Mouse (Mus musculus): Measurements from ENCODE around the gene Wipf1. TPM values are rescaled to one million over a fixed set of nuclear protein-coding genes. Genes with fewer than 3 reads are reported as not detected.

Wipf1 gene
- polyA plus RNA-seq, 1 experiment from 2014 or later: 8.2 TPM

- Histone ChIP-seq H3K4me3 (ENCODE audit: low read depth, low read length) (no peak overlapping the region), H3K27ac (ENCODE audit: low read depth, low read length) (no peak overlapping the region), H3K9ac (ENCODE audit: low read length) (no peak overlapping the region), H3K9me3 (ENCODE audit: control insufficient read depth, low read length) (no peaks in the 10 kb centered on the region), H3K4me1 (ENCODE audit: control insufficient read depth, insufficient read depth, low read length) (no peaks in the 10 kb centered on the region), H3K36me3 (ENCODE audit: control insufficient read depth, insufficient read depth, low read length) (peaks cover 2% of the 10 kb centered on the region; the same call in 1 of the 2 replicates), H3K27me3 (ENCODE audit: control insufficient read depth, insufficient read depth, low read length) (no peaks in the 10 kb centered on the region), H3K4me2 (no peak overlapping the region)
- no peak for DNase-seq (ENCODE audit: low spot score, missing footprints)
- WGBS: 78% methylated on average over 21 of the region's 21 CpGs
- no peak for ATAC-seq (ENCODE audit: low FRiP score)
Observed at GRCm38 (mm10) chr2:73428803-73429468, 100.6 kb downstream of the Wipf1 start.

DNA sequence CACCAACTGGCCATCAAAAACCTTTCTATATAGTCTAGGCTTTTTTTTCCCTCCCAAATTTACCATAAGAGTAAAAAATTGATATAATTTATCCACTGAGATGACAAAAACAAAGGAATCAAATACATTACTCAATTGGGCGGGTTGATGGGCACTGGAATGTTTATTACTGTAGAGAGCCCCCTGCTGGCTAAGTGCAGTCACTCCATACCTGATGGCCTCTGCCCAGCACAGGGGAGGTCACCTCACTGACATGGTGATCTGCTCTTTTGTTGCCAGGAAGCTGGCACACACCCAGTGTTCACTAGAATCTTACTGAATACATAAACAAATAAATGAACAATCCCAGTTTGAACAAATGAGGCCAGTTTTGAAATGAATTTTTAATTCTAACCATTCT lies 102.2 kb downstream of the Wipf1 start:
- 0 out of 2 replicates have a peak, but pooled peaks have one; percentile 50 for ATAC-seq (ENCODE audit: low FRiP score)

GRCm38 (mm10) chr2:73425822-73426221 lies 103.7 kb downstream of the Wipf1 start:
- H3K27me3 ChIP-seq (ENCODE audit: control insufficient read depth, insufficient read depth, low read length): no peaks in the 10 kb centered on the region
- H3K9me3 ChIP-seq (ENCODE audit: control insufficient read depth, low read length): no peaks in the 10 kb centered on the region
- H3K4me2 ChIP-seq: no peak overlapping the region
- H3K4me3 ChIP-seq (ENCODE audit: low read depth, low read length): no peak overlapping the region
- H3K4me1 ChIP-seq (ENCODE audit: control insufficient read depth, insufficient read depth, low read length): no peaks in the 10 kb centered on the region
- 87% methylated on average over 14 of the region's 14 CpGs for WGBS
- no peak for DNase-seq (ENCODE audit: low spot score, missing footprints)
- H3K9ac ChIP-seq (ENCODE audit: low read length): no peak overlapping the region
- no peak overlapping the region for H3K27ac ChIP-seq (ENCODE audit: low read depth, low read length)
- H3K36me3 ChIP-seq (ENCODE audit: control insufficient read depth, insufficient read depth, low read length): no peaks in the 10 kb centered on the region
- ATAC-seq (ENCODE audit: low FRiP score): no peak

More for the DNA sequence above, 102.2 kb downstream of the Wipf1 start:
- no peaks in the 10 kb centered on the region for H3K27me3 ChIP-seq (ENCODE audit: control insufficient read depth, insufficient read depth, low read length)
- no peak overlapping the region for H3K27ac ChIP-seq (ENCODE audit: low read depth, low read length)
- H3K4me1 ChIP-seq (ENCODE audit: control insufficient read depth, insufficient read depth, low read length): no peaks in the 10 kb centered on the region
- no peak overlapping the region for H3K4me2 ChIP-seq
- no peaks in the 10 kb centered on the region for H3K36me3 ChIP-seq (ENCODE audit: control insufficient read depth, insufficient read depth, low read length)
- no peak overlapping the region for H3K9ac ChIP-seq (ENCODE audit: low read length)
- no peaks in the 10 kb centered on the region for H3K9me3 ChIP-seq (ENCODE audit: control insufficient read depth, low read length)
- 25% methylated on average over 1 of the region's 1 CpGs for WGBS
- DNase-seq (ENCODE audit: low spot score, missing footprints): no peak
- H3K4me3 ChIP-seq (ENCODE audit: low read depth, low read length): no peak overlapping the region

DNA sequence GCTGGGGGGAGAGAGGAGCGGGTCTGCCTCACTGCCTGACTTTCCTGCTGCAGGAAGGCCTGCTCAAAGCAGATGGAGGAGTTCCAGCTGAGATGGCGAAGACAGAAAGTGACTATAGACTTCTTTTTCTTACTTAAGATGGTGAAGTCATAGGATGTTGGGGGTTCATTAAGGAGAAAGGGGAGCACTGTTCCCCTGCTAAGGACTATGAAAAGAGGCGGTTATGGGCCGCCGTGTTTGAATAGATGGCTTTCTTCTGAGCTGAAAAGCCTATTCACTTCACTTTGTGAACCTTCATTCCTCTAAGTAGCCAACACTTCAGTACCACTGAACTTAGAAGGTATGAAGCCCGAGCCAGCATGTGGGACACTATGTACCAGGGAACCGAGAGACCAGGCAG lies 109.8 kb downstream of the Wipf1 start:
- no peak for DNase-seq (ENCODE audit: low spot score, missing footprints)
- H3K9ac ChIP-seq (ENCODE audit: low read length): no peak overlapping the region
- H3K27ac ChIP-seq (ENCODE audit: low read depth, low read length): no peak overlapping the region
- WGBS: 45% methylated on average over 7 of the region's 7 CpGs
- H3K9me3 ChIP-seq (ENCODE audit: control insufficient read depth, low read length): no peaks in the 10 kb centered on the region
- no peak overlapping the region for H3K4me2 ChIP-seq
- no peaks in the 10 kb centered on the region for H3K4me1 ChIP-seq (ENCODE audit: control insufficient read depth, insufficient read depth, low read length)
- H3K4me3 ChIP-seq (ENCODE audit: low read depth, low read length): no peak overlapping the region
- no peaks in the 10 kb centered on the region for H3K36me3 ChIP-seq (ENCODE audit: control insufficient read depth, insufficient read depth, low read length)
- no peak for ATAC-seq (ENCODE audit: low FRiP score)
- no peaks in the 10 kb centered on the region for H3K27me3 ChIP-seq (ENCODE audit: control insufficient read depth, insufficient read depth, low read length)

- Histone ChIP-seq H3K9ac (ENCODE audit: low read length) (no peak overlapping the region), H3K36me3 (ENCODE audit: control insufficient read depth, insufficient read depth, low read length) (no peaks in the 10 kb centered on the region), H3K4me1 (ENCODE audit: control insufficient read depth, insufficient read depth, low read length) (no peaks in the 10 kb centered on the region), H3K27ac (ENCODE audit: low read depth, low read length) (no peak overlapping the region), H3K4me3 (ENCODE audit: low read depth, low read length) (no peak overlapping the region), H3K9me3 (ENCODE audit: control insufficient read depth, low read length) (no peaks in the 10 kb centered on the region), H3K4me2 (no peak overlapping the region), H3K27me3 (ENCODE audit: control insufficient read depth, insufficient read depth, low read length) (no peaks in the 10 kb centered on the region)
- 45% methylated on average over 4 of the region's 4 CpGs for WGBS
- DNase-seq (ENCODE audit: low spot score, missing footprints): peak; percentile 90
- no peak for ATAC-seq (ENCODE audit: low FRiP score)
Observed at GRCm38 (mm10) chr2:73419285-73419684, 110.2 kb downstream of the Wipf1 start.

DNA sequence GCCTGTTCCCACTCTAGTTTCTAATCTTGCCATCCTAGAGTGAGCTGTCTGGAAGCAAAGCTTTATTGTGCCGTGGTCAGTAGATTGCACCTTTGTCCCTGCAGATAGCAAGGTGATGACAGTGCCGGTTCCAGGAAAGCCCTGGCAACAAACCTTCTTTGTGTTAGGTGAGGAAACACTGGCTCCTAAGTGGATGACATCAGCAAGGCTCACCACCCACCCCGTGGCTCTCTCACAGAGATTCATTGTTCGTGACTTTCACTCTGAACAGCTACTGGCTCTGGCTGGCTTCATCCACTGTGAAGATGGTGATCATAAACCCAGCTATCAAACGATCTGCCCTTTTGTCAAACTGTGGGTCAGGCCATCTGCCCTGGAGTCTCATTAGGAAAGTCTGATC lies 113.6 kb downstream of the Wipf1 start:
- ATAC-seq (ENCODE audit: low FRiP score) (no peak), DNase-seq (ENCODE audit: low spot score, missing footprints) (no peak)
- no peak overlapping the region for H3K4me2 ChIP-seq
- H3K9me3 ChIP-seq (ENCODE audit: control insufficient read depth, low read length): no peaks in the 10 kb centered on the region
- H3K4me1 ChIP-seq (ENCODE audit: control insufficient read depth, insufficient read depth, low read length): no peaks in the 10 kb centered on the region
- H3K36me3 ChIP-seq (ENCODE audit: control insufficient read depth, insufficient read depth, low read length): no peaks in the 10 kb centered on the region
- H3K27me3 ChIP-seq (ENCODE audit: control insufficient read depth, insufficient read depth, low read length): no peaks in the 10 kb centered on the region
- 73% methylated on average over 5 of the region's 5 CpGs for WGBS
- no peak overlapping the region for H3K4me3 ChIP-seq (ENCODE audit: low read depth, low read length)
- no peak overlapping the region for H3K9ac ChIP-seq (ENCODE audit: low read length)
- H3K27ac ChIP-seq (ENCODE audit: low read depth, low read length): no peak overlapping the region

GRCm38 (mm10) chr2:73410076-73410475 lies 119.5 kb downstream of the Wipf1 start:
- H3K27me3 ChIP-seq (ENCODE audit: control insufficient read depth, insufficient read depth, low read length): no peaks in the 10 kb centered on the region
- no peaks in the 10 kb centered on the region for H3K36me3 ChIP-seq (ENCODE audit: control insufficient read depth, insufficient read depth, low read length)
- no peaks in the 10 kb centered on the region for H3K9me3 ChIP-seq (ENCODE audit: control insufficient read depth, low read length)
- no peak overlapping the region for H3K4me2 ChIP-seq
- no peak overlapping the region for H3K4me3 ChIP-seq (ENCODE audit: low read depth, low read length)
- no peak overlapping the region for H3K27ac ChIP-seq (ENCODE audit: low read depth, low read length)
- 95% methylated on average over 8 of the region's 8 CpGs for WGBS
- no peak for ATAC-seq (ENCODE audit: low FRiP score)
- DNase-seq (ENCODE audit: low spot score, missing footprints): no peak
- H3K9ac ChIP-seq (ENCODE audit: low read length): no peak overlapping the region
- no peaks in the 10 kb centered on the region for H3K4me1 ChIP-seq (ENCODE audit: control insufficient read depth, insufficient read depth, low read length)

DNA sequence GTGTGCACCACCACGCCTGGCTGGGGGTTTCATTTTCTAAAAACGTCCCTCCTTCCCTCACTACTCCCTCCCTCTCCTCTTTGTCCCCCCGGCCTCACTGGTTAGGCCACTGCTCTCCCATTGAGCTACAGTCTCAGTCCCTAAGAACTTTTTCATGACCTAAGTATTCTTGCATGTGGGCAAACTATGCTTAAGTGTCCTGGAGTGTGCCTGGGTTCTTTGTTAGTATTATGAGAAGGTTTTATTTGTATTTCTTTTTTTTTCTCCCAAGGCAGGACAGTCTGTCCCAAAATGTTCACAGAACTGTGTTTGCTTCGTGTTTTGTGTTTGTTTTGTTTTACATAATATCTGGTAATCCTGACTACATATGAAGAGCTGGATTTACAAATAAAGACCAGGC lies 121.9 kb downstream of the Wipf1 start:
- no peak for DNase-seq (ENCODE audit: low spot score, missing footprints)
- H3K27me3 ChIP-seq (ENCODE audit: control insufficient read depth, insufficient read depth, low read length): no peaks in the 10 kb centered on the region
- no peak for ATAC-seq (ENCODE audit: low FRiP score)
- H3K4me1 ChIP-seq (ENCODE audit: control insufficient read depth, insufficient read depth, low read length): no peaks in the 10 kb centered on the region
- no peaks in the 10 kb centered on the region for H3K9me3 ChIP-seq (ENCODE audit: control insufficient read depth, low read length)
- H3K27ac ChIP-seq (ENCODE audit: low read depth, low read length): no peak overlapping the region
- no peak overlapping the region for H3K4me2 ChIP-seq
- no peak overlapping the region for H3K9ac ChIP-seq (ENCODE audit: low read length)
- WGBS: 60% methylated on average over 4 of the region's 4 CpGs
- no peak overlapping the region for H3K4me3 ChIP-seq (ENCODE audit: low read depth, low read length)
- no peaks in the 10 kb centered on the region for H3K36me3 ChIP-seq (ENCODE audit: control insufficient read depth, insufficient read depth, low read length)

DNA sequence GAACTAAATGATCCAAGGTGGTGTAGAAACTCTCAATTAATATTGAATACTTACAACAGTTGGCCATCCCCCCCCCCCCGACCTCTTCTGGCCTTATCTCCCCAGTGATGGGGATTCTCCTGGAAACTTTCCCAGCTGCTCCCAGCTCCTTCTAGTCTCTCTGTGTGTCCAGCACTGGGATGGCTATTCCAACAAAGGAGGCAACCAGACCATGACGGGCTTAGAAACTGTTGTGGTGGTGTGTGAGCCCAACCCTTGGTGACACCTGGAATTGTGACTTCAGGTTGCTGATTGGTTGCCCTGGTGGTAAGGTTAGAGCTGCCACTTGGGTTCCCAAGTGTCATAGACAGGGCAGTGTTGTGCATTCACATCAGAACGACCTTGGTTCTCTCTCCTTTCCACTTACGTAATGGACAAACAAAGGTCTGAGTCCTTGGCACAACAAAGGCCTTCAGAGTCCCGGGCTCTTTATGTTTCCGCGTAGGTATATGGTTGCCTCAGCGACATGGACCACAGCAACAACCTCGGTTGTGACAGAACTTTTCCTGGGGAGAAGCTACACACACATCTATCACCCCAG lies 123.1 kb downstream of the Wipf1 start:
- 89% methylated on average over 9 of the region's 9 CpGs for WGBS
- DNase-seq (ENCODE audit: low spot score, missing footprints) (no peak), ATAC-seq (ENCODE audit: low FRiP score) (no peak)
- Histone ChIP-seq H3K27me3 (ENCODE audit: control insufficient read depth, insufficient read depth, low read length) (no peaks in the 10 kb centered on the region), H3K9me3 (ENCODE audit: control insufficient read depth, low read length) (no peaks in the 10 kb centered on the region), H3K4me2 (no peak overlapping the region), H3K4me3 (ENCODE audit: low read depth, low read length) (no peak overlapping the region), H3K4me1 (ENCODE audit: control insufficient read depth, insufficient read depth, low read length) (no peaks in the 10 kb centered on the region), H3K9ac (ENCODE audit: low read length) (no peak overlapping the region), H3K36me3 (ENCODE audit: control insufficient read depth, insufficient read depth, low read length) (no peaks in the 10 kb centered on the region), H3K27ac (ENCODE audit: low read depth, low read length) (no peak overlapping the region)
